8 mouse cellular contexts compared by ENCODE assay signal in the genomic region with DNA sequence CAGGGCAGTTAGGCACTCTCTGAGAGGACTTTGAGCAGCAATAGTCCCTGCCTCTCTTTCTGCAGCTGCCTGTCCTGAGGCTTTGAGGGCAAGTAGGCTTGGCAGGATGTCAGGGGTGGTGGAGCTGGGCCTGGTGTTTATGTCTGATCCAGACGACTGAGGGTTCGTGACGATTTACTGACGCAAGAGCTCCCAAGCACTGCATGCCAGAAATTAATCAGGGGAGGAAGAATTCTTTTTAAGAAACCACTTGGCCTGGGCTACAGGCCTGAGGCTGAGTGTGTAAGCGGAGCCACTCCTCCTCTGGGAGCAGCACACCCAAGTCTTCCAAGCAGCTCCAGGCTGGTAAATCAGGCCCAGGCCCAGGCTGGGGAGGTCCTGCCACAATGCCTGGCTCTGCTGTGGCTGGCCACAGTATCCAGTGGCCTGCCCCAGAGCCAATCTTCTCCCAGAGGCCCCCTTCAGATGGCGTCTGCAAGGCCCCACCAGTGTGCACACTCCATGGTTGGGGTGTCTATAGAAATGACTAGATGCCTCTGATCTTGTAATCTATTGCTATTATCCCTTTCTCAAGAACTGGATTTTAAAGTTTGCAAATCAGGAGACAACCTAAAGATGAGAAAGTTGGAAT.
DNase-seq lines count a peak whose midpoint lies in the region; ATAC-seq and TF ChIP-seq lines count a peak whose summit lies in the region.

No protein-coding gene starts in this region.

- no peak overlapping the region for H3K9ac ChIP-seq in forebrain, postnatal 0 days
- H3K9ac ChIP-seq in lung, embryonic 16.5 days (ENCODE audit: low read length): 0 out of 2 replicates have a peak overlapping the region, but pooled peaks have one; percentile 13

- H3K27me3 ChIP-seq in forebrain, postnatal 0 days (ENCODE audit: insufficient read depth, low read length): no peaks in the 10 kb centered on the region
- no peaks in the 10 kb centered on the region for H3K27me3 ChIP-seq in lung, embryonic 16.5 days (ENCODE audit: control insufficient read depth, insufficient read depth, low read depth, low read length)

- WGBS in forebrain, postnatal 0 days: 16% methylated on average over 6 of the region's 6 CpGs
- 31% methylated on average over 6 of the region's 6 CpGs for WGBS in lung, embryonic 16.5 days

- H3K4me3 ChIP-seq in forebrain, postnatal 0 days (ENCODE audit: low read depth, low read length): no peak overlapping the region
- H3K4me3 ChIP-seq in lung, embryonic 16.5 days (ENCODE audit: low read length): no peak overlapping the region

- H3K4me2 ChIP-seq in forebrain, postnatal 0 days (ENCODE audit: low read depth): no peak overlapping the region
- H3K4me2 ChIP-seq in lung, embryonic 16.5 days (ENCODE audit: low read depth, low read length): no peak overlapping the region

- no peaks in the 10 kb centered on the region for H3K4me1 ChIP-seq in forebrain, postnatal 0 days (ENCODE audit: insufficient read depth)
- H3K4me1 ChIP-seq in lung, embryonic 16.5 days (replicated peaks; ENCODE audit: control insufficient read depth, insufficient read depth, low read length): peaks cover 8% of the 10 kb centered on the region

- peak; percentile 85 for ATAC-seq in forebrain, postnatal 0 days
- ATAC-seq in lung, embryonic 16.5 days (ENCODE audit: low read depth): peak; percentile 93

- intact Hi-C loops in heart, postnatal 14 days (cut with DNase I): no loop called here

- H3K9me3 ChIP-seq in forebrain, postnatal 0 days (ENCODE audit: low read length): no peaks in the 10 kb centered on the region
- H3K9me3 ChIP-seq in lung, embryonic 16.5 days (ENCODE audit: control insufficient read depth, low read length): no peaks in the 10 kb centered on the region

- no peak for TF ChIP-seq CTCF in forebrain, postnatal 0 days (IDR thresholded peaks at IDR 0.05; ENCODE audit: low read depth)

- DNase-seq in urinary bladder, postnatal 10 days (ENCODE audit: low spot score): peak; percentile 21
- no peak for DNase-seq in urinary bladder, adult 2 months (ENCODE audit: low spot score)
- peak; percentile 62 for DNase-seq in forebrain, postnatal 0 days
- peak; percentile 74 to 77 for DNase-seq in heart, postnatal 14 days
- peak; percentile 36 to 77 for DNase-seq in layer of hippocampus, adult 18-20 months (ENCODE audit: low spot score in 2 of 2)
- DNase-seq in testis, postnatal 10 days (ENCODE audit: low spot score): peak; percentile 50
- DNase-seq in cerebellum, adult 11-12 months: no peak

- H3K27ac ChIP-seq in forebrain, postnatal 0 days (ENCODE audit: low read depth, low read length): no peak overlapping the region
- H3K27ac ChIP-seq in lung, embryonic 16.5 days (ENCODE audit: low read length): peak overlapping the region; percentile 70

- H3K36me3 ChIP-seq in forebrain, postnatal 0 days (ENCODE audit: insufficient read depth): no peaks in the 10 kb centered on the region
- no peaks in the 10 kb centered on the region for H3K36me3 ChIP-seq in lung, embryonic 16.5 days (ENCODE audit: control insufficient read depth, insufficient read depth, low read length)

Comparison
In these comparisons a context has a peak if more than half of its experiments do, and no peak if none do; other contexts are left out.
1. DNase-seq: peak in urinary bladder, postnatal 10 days (single experiment), forebrain, postnatal 0 days (single experiment), heart, postnatal 14 days (2 of 2), layer of hippocampus, adult 18-20 months (2 of 2) and testis, postnatal 10 days (single experiment); none in urinary bladder, adult 2 months (single experiment) and cerebellum, adult 11-12 months (single experiment).